Mouse (Mus musculus): ENCODE results near the gene Cadm2. TPM values are rescaled to one million over a fixed set of nuclear protein-coding genes. Genes with fewer than 3 reads are reported as not detected.

Gene Cadm2
- total RNA-seq, 2 experiments from 2014 or later: not detected

DNA sequence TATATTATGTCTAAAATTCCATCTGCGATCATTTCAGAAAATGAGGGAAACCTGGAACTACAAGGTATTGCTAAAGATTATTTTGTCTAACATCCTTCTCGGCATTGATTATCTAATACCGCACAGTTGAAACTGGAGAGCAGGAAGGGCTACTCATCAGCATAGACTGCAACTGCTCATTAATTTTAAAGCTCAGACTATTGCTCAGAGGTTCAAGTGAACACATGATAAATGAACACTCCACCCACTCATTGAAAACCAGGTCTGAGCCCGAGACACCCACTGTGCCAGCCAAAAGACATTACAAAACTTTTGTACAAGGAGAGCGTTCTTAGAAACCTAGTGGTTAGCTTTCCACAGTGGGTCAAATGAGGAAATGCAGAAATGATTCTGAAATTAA is 652.4 kb downstream of the Cadm2 start:
- no peak for ATAC-seq (replicated peaks; ENCODE audit: poor library complexity)

DNA sequence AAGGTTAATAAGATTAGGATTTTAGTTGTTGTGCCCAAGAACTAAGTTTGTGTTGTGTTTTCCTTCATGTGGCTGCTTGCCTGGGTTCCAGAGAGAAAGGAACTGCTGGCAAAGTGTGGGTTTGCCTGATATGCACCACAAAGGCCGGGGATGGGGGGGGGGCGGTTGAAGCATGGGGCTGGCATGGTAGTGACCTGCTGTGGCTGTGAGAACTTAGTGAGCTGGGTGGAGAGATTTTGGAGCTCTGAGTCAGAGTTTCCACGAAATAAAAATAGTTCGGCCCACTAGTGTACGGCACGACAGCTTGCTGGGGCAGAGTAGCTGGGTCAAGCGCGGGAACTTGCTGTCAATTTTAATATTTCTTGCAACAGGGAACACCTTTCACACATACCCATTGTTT is 653.0 kb downstream of the Cadm2 start:
- no peak for ATAC-seq (replicated peaks; ENCODE audit: poor library complexity)

GRCm38 (mm10) chr16:66959146-66959545 is 661.6 kb downstream of the Cadm2 start:
- ATAC-seq (replicated peaks; ENCODE audit: poor library complexity): no peak

DNA sequence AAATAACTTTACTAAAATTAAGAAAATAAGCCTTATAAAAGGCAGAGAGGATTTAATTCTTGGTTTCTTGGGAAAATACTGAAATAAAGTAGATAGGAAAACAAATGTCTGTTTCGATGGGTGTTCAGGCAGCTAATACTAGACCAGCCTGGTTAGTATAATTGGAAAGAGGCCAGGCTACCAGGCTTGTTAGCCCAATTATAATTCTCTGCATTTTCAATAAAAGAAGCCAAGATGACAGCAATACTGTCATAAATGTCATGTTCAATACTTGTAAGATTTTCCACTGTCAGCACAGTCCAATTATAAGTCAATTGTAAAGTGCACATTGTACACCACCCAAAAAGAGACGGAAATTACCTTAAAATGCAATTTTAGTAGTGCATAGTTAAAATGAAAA is 664.8 kb downstream of the Cadm2 start:
- no peak for ATAC-seq (replicated peaks; ENCODE audit: poor library complexity)

DNA sequence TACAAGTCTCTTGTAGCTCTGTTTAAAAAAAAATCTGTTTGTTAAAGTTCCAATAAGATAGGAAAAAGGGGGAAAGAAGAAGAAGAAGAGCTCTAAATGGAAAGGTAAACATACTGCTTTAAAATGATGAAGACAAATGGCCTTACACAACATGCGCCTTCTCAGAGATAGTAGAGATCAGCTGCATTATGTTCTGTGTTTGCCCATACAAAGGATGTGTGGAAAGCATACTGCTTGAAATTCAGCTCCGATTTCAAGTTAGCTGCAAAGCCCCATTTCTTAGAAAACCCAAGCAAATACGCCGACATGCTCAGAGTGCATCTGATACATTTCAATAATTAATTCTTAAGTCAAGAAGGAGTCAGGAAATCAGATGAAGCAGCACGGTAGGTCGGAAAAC is 684.4 kb downstream of the Cadm2 start:
- no peak for ATAC-seq (replicated peaks; ENCODE audit: poor library complexity)

DNA sequence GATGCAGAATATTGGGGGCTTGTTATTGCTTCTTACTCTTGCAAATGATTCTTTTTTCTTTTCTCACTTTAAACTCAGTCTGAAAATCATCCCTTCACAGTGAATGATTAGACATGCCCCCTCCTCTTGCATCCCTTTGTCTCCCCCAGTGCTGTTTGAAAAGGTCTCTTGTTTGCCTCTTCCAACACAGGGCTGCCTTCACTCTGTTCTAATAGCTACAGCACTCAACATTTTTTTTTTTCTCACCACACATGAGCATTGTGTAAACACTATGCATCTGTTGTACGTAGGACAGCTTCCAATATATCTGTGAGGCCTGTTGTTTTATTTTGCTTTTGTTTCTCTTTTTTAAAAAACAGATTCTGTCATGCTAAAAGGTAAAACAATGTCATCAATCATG is 695.2 kb downstream of the Cadm2 start:
- ATAC-seq (replicated peaks; ENCODE audit: poor library complexity): no peak

DNA sequence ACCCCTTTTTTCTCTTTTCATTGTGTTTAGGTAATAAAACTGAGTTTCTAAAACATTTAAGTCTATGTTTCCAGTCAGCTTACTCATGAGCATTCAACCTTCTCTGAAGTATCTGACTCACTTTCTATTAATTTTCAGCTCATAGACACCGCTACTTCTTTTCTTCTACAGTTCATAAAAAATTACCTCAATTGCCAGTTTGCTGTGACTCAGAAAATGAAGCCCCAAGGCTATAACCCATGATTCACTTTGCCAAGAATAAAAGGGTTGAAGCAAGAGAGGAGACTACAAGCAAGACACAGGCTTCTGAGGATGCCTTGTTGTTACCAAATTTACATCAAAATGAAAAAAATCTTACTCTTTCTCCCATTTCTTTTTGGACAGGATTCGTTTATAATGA is 698.0 kb downstream of the Cadm2 start:
- ATAC-seq (replicated peaks; ENCODE audit: poor library complexity): no peak

DNA sequence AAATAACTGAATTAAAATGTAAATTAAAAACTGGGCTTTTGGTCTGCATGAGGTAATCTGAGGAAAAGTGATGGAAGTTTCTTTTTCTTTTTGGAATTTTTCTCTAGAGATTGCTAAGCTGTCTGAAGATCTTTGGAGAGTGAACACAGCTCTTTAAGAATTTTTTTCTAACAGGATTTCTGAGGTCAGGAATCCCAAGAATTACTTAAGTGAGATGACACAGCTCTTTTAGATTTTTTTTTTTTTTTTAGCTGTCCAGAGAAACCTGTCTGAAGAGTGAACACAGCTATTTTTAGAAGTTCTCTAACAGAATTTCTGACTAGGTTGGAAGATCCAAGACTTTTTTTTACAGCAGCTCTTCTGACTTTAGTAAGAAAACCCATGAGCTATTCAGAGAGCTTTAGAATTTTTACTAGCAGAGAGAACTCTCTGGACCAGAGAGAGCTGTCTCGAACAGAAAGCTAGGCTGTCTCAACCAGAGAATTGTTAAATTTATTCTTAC is 699.2 kb downstream of the Cadm2 start:
- ATAC-seq (replicated peaks; ENCODE audit: poor library complexity): no peak

DNA sequence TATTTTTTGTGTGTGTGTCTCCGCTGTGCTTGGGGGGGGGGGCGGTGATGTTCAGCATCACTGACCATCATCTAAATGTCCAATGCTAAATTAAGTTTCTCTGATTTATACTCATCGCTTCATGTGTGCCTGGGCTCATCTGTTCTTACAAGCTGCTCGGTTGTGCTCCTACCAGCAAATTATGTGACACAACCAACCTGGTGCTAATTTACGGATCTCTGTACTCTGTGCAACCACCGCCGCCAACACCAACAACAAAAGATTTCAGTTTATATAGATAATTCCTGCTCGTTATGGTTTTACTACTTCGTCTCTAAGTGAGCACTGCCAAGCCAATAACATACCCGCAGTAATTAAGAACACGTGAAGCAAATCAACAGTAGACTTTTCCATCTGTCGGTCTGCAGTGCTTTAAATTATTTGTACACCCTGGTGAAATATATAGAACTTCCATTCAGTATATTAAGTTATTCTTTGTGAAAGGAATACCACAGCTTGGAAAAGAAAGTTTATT is 700.8 kb downstream of the Cadm2 start:
- no peak for ATAC-seq (replicated peaks; ENCODE audit: poor library complexity)

- no peak for ATAC-seq (replicated peaks; ENCODE audit: poor library complexity)
Observed at GRCm38 (mm10) chr16:66901801-66902200, 718.9 kb downstream of the Cadm2 start.

DNA sequence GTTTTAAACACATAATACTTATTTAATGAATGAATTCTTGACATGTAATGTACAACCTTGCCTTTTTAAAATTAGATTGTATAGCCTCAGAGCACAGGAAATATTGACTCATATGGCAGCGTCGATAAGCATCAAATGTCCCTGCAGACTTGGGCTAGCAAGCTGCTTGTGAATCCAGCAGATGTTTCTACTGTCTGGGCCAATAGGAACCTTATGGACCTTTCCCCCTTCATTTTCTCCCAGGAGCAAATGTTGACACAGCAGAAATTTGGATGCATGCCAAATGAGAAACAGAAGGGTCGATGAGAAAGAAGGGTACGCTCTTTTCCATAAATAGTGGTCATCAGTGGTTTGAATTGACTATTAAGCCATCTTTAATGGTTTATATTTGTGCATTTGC is 720.0 kb downstream of the Cadm2 start:
- no peak for ATAC-seq (replicated peaks; ENCODE audit: poor library complexity)

- no peak for ATAC-seq (replicated peaks; ENCODE audit: poor library complexity)
Observed at GRCm38 (mm10) chr16:66892359-66892758, 728.3 kb downstream of the Cadm2 start.

GRCm38 (mm10) chr16:66891559-66892247 is 729.0 kb downstream of the Cadm2 start:
- ATAC-seq (replicated peaks; ENCODE audit: poor library complexity): no peak

DNA sequence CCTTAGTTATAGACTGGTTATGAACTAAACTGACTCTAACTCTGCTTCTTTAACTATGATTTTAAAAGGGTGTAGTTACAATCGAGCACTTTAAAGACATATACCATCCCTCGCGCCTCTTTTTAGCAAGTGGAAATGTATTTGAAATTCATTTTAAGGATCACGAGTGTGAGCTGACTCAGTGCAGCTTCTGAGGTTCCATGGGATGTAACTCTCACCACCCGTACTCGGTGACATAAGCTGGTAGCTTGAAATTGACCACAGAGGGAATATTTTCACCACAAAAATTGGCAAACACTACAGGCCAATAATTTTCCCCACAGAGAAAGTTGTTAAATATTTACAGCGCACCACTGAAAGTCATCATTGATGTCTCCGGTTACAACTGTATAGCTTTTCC is 730.8 kb downstream of the Cadm2 start:
- ATAC-seq (replicated peaks; ENCODE audit: poor library complexity): no peak

- ATAC-seq (replicated peaks; ENCODE audit: poor library complexity): no peak
Observed at GRCm38 (mm10) chr16:66882597-66882996, 738.1 kb downstream of the Cadm2 start.

DNA sequence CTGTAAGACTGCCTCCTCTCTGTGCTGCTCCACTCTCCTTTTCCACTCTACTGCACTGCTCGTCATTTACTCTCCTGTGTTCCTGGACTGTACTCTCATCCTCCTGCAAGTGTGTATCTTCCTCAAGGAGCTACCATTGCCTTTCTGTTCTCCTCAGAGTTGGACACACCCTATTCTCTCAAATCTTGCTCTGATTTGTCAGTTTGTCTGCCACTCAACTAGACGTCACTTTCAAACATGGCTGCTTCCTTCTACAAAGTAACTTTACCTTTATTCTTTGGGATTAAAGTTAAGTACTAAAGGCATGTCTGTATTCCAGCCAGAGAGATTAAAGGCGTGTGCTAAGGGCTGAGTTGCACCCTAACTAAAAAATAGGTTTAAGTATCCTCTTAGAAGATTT is 749.5 kb downstream of the Cadm2 start:
- no peak for ATAC-seq (replicated peaks; ENCODE audit: poor library complexity)

DNA sequence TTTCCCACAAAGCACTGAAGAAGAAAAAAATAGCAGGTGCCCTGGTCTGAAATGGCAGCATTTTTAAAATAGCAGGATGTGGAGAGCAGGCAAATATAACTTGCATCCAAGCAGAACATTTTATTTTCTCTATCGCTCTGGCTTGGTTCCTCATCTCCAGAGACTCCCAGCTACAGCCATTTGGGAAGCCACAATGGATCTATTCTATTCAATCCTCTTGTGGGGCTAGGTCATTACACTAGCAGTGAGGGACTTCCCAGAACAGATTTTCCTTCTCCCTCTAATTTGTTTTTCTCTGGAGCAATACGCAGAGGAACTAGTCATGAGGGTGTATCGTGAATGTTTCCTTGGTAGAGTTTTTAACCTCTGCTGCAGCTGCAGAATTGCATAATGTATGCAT is 769.7 kb downstream of the Cadm2 start:
- no peak for ATAC-seq (replicated peaks; ENCODE audit: poor library complexity)

DNA sequence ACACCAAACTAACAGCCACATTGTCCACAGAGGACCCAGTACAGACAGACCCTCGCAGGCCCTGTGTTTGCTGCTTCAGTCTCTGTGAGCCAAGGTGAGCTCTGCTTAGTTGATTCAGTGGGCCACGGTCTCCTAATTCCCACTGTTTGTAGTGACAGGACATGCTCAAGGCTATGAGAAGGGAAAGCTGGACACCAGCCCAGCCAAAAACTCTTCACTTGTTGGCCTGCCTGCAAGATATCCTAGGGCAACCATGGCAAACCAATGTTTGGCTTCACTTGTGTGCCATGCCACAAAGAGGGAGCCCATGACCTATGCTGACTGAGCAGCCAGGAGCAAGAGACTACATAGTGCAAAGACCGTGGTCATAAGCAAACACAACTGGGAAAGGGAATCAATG is 795.8 kb downstream of the Cadm2 start:
- no peak for ATAC-seq (replicated peaks; ENCODE audit: poor library complexity)

DNA sequence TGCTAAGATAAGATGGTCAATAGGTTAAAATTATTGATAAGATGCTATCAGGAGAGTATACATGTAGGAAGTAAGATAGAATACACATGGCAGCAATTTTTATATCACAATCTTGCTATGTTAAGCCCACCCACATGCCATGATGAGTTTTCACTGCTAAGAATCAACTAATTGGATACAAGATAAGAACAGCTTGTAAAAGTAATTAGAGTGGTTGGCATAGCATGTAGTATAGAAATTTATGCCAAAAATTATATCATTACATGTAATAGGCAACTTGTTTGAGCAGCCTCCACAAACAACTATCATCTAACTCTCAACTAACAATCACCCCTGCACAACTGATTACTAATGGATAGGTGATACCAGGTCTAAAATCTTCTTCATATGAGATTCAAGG is 809.2 kb downstream of the Cadm2 start:
- no peak for ATAC-seq (replicated peaks; ENCODE audit: poor library complexity)

DNA sequence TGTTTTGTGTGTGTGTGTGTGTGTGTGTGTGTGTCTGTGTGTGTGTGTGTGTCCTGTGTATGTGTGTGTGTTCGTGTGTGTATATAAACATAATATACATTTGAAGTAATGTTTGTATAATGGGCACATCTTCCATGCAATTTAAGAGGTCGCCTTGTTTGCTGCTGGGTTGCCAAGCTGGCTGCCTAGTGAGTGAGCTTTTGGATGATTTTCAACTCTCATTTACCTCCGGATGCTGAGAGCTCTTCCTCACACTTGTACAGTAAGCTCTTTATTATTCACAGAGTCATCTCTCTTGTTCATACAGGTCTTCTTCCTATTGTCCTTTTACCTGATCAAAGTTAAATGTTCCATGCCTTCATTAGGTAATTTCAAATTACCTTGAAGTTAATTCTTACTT is 822.5 kb downstream of the Cadm2 start:
- no peak for ATAC-seq (replicated peaks; ENCODE audit: poor library complexity)

DNA sequence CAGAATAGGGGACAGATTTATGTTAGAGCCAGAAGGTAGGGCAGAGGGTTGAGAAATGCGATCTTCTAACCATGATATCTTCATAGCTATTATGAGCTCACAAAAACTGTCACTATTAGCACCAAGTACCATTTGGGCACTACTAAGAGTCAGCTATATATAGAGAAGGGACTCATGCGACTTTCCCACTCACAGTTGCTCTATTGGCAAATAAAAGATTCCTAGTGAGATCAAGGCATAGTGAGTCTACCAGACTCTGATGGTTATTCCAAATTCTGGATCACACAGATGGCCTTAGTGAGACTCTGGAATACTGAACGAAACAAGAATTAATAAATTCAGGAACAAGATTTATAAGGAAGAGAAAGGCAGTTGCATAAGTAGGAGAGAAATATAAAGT is 827.6 kb downstream of the Cadm2 start:
- no peak for ATAC-seq (replicated peaks; ENCODE audit: poor library complexity)

- ATAC-seq (replicated peaks; ENCODE audit: poor library complexity): no peak
Observed at GRCm38 (mm10) chr16:66771883-66772282, 848.8 kb downstream of the Cadm2 start.

- ATAC-seq (replicated peaks; ENCODE audit: poor library complexity): no peak
Observed at GRCm38 (mm10) chr16:66769545-66769944, 851.2 kb downstream of the Cadm2 start.
